Mouse (Mus musculus) G1E (cell line): ENCODE results near the gene Olfr1016. TPM values are rescaled to one million over a fixed set of nuclear protein-coding genes. Genes with fewer than 3 reads are reported as not detected.

ENCODE experiments used
- ATAC-seq: 2 replicates; pipeline ENCODE4 v1.8.0; 2016; ENCODE audit warnings: mild to moderate bottlenecking; ENCODE audit not compliant: insufficient number of reproducible peaks, poor library complexity, low FRiP score, severe bottlenecking; ENCODE audit errors: extremely low read depth
- DNase-seq: peaks from one replicate; pipeline ENCODE4 v3.0.0; 2012; ENCODE audit warnings: low spot score
- H3K27me3 ChIP-seq: 2 replicates; pipeline ENCODE4 v1.6.1; 2012; ENCODE audit warnings: mild to moderate bottlenecking, low read length, inconsistent platforms; ENCODE audit not compliant: insufficient read depth
- H3K36me3 ChIP-seq: replicated peaks from 2 replicates; pipeline ENCODE3; 2012; ENCODE audit warnings: mild to moderate bottlenecking, inconsistent platforms
- H3K4me1 ChIP-seq: 2 replicates; pipeline ENCODE4 v1.6.1; 2012; ENCODE audit warnings: low read depth, low read length, inconsistent platforms, mixed read lengths; ENCODE audit not compliant: insufficient read depth
- H3K4me3 ChIP-seq: 2 replicates; pipeline ENCODE4 v1.5.1; 2012; ENCODE audit warnings: low read depth, mild to moderate bottlenecking, inconsistent platforms, low read length, moderate library complexity, mixed read lengths
- H3K9me3 ChIP-seq: replicated peaks from 2 replicates; pipeline ENCODE4 v1.6.1; 2012; ENCODE audit warnings: inconsistent platforms
- CTCF ChIP-seq: IDR thresholded peaks from 2 replicates; pipeline ENCODE4 v1.5.1; 2012; ENCODE audit warnings: low read depth, low read length, inconsistent platforms, mixed read lengths
- GATA1 ChIP-seq: IDR thresholded peaks from 2 replicates; pipeline ENCODE4 v1.6.1; 2012; ENCODE audit warnings: borderline replicate concordance, low read length, inconsistent platforms, mixed read lengths
- GATA2 ChIP-seq: IDR thresholded peaks from 2 replicates; pipeline ENCODE4 v1.6.1; 2012; ENCODE audit warnings: low read depth, low read length, inconsistent platforms, borderline replicate concordance
- POLR2AphosphoS5 ChIP-seq: IDR thresholded peaks from 2 replicates; pipeline ENCODE4 v1.6.1; 2012; ENCODE audit warnings: low read depth, low read length, inconsistent platforms; ENCODE audit not compliant: insufficient replicate concordance
- TAL1 ChIP-seq: conservative IDR thresholded peaks from 2 replicates; pipeline ENCODE4 v1.6.1; 2012; ENCODE audit warnings: low read depth, low read length, inconsistent platforms, mixed read lengths
- polyA plus RNA-seq: library from polyadenylated mRNA; stranded (reverse); fragments of >175 nt; gene quantifications from 2 replicates; pipeline ENCODE4 v1.2.3, GENCODE M21; 2012
- total RNA-seq, 2 experiments: library from RNA; stranded (forward) in 1 of 2; stranded (reverse) in 1 of 2; fragments of 200-1000 nt in 1 of 2; fragments of >200 nt in 1 of 2; fragmentation: Nextera tagmentation in 1 of 2; gene quantifications; 2 replicates each; pipeline ENCODE4 v1.2.3; 2014 to 2017

The Olfr1016 gene
- total and polyA plus RNA-seq, 3 experiments = 0.11 TPM; not detected in 2

- no peak for DNase-seq
- Histone ChIP-seq H3K4me3 (no peak within 1 kb of the TSS), H3K27me3 (no peaks in the 10 kb centered on the region), H3K9me3 (0 out of 2 replicates have a peak, but pooled peaks cover 2% of the 10 kb centered on the region), H3K4me1 (no peaks in the 10 kb centered on the region), H3K36me3 (no peaks in the 10 kb centered on the region)
- no peak for ATAC-seq
- TF ChIP-seq POLR2AphosphoS5 (no peak), TAL1 (no peak)
Observed at GRCm38 (mm10) chr2:85781717-85782116, 20.6 kb downstream of the Olfr1016 start, which contains the start of gene Olfr1015. Olfr1015 (plus strand) TSS chr2:85782017.

- no peak for TF ChIP-seq CTCF
- no peak for TF ChIP-seq GATA1
- TF ChIP-seq POLR2AphosphoS5 = no peak
- no peak for TF ChIP-seq TAL1
- no peak for TF ChIP-seq GATA2
- no peak for ATAC-seq
Observed at GRCm38 (mm10) chr2:85772413-85772812, 29.9 kb downstream of the Olfr1016 start, which contains the start of gene Olfr1014. Olfr1014 (plus strand) TSS chr2:85772713.

GRCm38 (mm10) chr2:85766798-85767197, 35.5 kb downstream of the Olfr1016 start, which contains the start of gene Olfr1013:
Olfr1013 (plus strand) TSS chr2:85767098.
- no peak for TF ChIP-seq TAL1
- no peak for TF ChIP-seq GATA2
- no peak for TF ChIP-seq GATA1
- TF ChIP-seq CTCF = no peak
- TF ChIP-seq POLR2AphosphoS5 = no peak
- DNase-seq (no peak), ATAC-seq (no peak)
- Histone ChIP-seq H3K9me3 (0 out of 2 replicates have a peak, but pooled peaks cover 2% of the 10 kb centered on the region), H3K4me1 (no peaks in the 10 kb centered on the region), H3K36me3 (no peaks in the 10 kb centered on the region), H3K4me3 (no peak within 1 kb of the TSS), H3K27me3 (no peaks in the 10 kb centered on the region)

More at GRCm38 (mm10) chr2:85772413-85772812, 29.9 kb downstream of the Olfr1016 start, which contains the start of gene Olfr1014:
- no peaks in the 10 kb centered on the region for H3K27me3 ChIP-seq
- no peaks in the 10 kb centered on the region for H3K36me3 ChIP-seq
- no peak for DNase-seq
- H3K4me3 ChIP-seq = no peak within 1 kb of the TSS
- no peaks in the 10 kb centered on the region for H3K4me1 ChIP-seq
- H3K9me3 ChIP-seq = no peaks in the 10 kb centered on the region

GRCm38 (mm10) chr2:85762666-85763065, 39.7 kb downstream of the Olfr1016 start, which contains the start of gene Olfr1012:
Olfr1012 (minus strand) TSS chr2:85762766.
- Histone ChIP-seq H3K4me3 (no peak within 1 kb of the TSS), H3K4me1 (no peaks in the 10 kb centered on the region), H3K27me3 (no peaks in the 10 kb centered on the region), H3K36me3 (no peaks in the 10 kb centered on the region), H3K9me3 (peaks cover 5% of the 10 kb centered on the region; the same call in 1 of the 2 replicates)
- DNase-seq (no peak), ATAC-seq (no peak)
- TF ChIP-seq CTCF (no peak), TAL1 (no peak), GATA2 (no peak), POLR2AphosphoS5 (no peak), GATA1 (no peak)

- no peak for TF ChIP-seq GATA1
- no peak for TF ChIP-seq CTCF
- TF ChIP-seq GATA2 = no peak
- TF ChIP-seq POLR2AphosphoS5 = no peak
- no peak for TF ChIP-seq TAL1
- no peaks in the 10 kb centered on the region for H3K4me1 ChIP-seq
- no peaks in the 10 kb centered on the region for H3K36me3 ChIP-seq
- no peak for ATAC-seq
- DNase-seq = no peak
- H3K27me3 ChIP-seq = no peaks in the 10 kb centered on the region
- H3K4me3 ChIP-seq = no peak overlapping the region
- H3K9me3 ChIP-seq = peaks cover 4% of the 10 kb centered on the region; the same call in 1 of the 2 replicates
Observed at GRCm38 (mm10) chr2:85753822-85754221, 48.5 kb downstream of the Olfr1016 start.

Other genes with a start within 250 kb of the Olfr1016 start
Only the 20 nearest of the 27 such genes appear.
- gene Olfr1002, start 151.8 kb downstream of the Olfr1016 start, total RNA-seq (2014; fragmentation: Nextera tagmentation) = not detected in 2 replicates
- gene Olfr1002, start 151.8 kb downstream of the Olfr1016 start, total RNA-seq (2017) = 0.12 TPM in 1 of 2 replicates, not detected in the other
- gene Olfr1002, start 151.8 kb downstream of the Olfr1016 start, polyA plus RNA-seq = not detected in 2 replicates
- gene Olfr154, start 138.1 kb downstream of the Olfr1016 start, total RNA-seq (2014; fragmentation: Nextera tagmentation) = not detected in 2 replicates
- gene Olfr154, start 138.1 kb downstream of the Olfr1016 start, total RNA-seq (2017) = 0.11 and 0.29 TPM in 2 replicates
- gene Olfr154, start 138.1 kb downstream of the Olfr1016 start, polyA plus RNA-seq = not detected in 2 replicates
- gene Olfr1006, start 123.8 kb downstream of the Olfr1016 start, total RNA-seq (2014; fragmentation: Nextera tagmentation) = not detected in 2 replicates
- not detected in 2 replicates for gene Olfr1006, start 123.8 kb downstream of the Olfr1016 start, total RNA-seq (2017)
- not detected in 2 replicates for gene Olfr1006, start 123.8 kb downstream of the Olfr1016 start, polyA plus RNA-seq
- gene Olfr1008, start 113.1 kb downstream of the Olfr1016 start, total RNA-seq (2014; fragmentation: Nextera tagmentation) = not detected in 2 replicates
- gene Olfr1008, start 113.1 kb downstream of the Olfr1016 start, total RNA-seq (2017) = 0.11 and 0.12 TPM in 2 replicates
- gene Olfr1008, start 113.1 kb downstream of the Olfr1016 start, polyA plus RNA-seq = not detected in 2 replicates
- gene Olfr1009, start 87.1 kb downstream of the Olfr1016 start, total RNA-seq (2014; fragmentation: Nextera tagmentation) = not detected in 2 replicates
- gene Olfr1009, start 87.1 kb downstream of the Olfr1016 start, total RNA-seq (2017) = 0.05 and 0.12 TPM in 2 replicates
- gene Olfr1009, start 87.1 kb downstream of the Olfr1016 start, polyA plus RNA-seq = not detected in 2 replicates
- gene Olfr1012, start 39.8 kb downstream of the Olfr1016 start, total RNA-seq (2014; fragmentation: Nextera tagmentation) = not detected in 2 replicates
- gene Olfr1012, start 39.8 kb downstream of the Olfr1016 start, total RNA-seq (2017) = 0.12 and 0.16 TPM in 2 replicates
- not detected in 2 replicates for gene Olfr1012, start 39.8 kb downstream of the Olfr1016 start, polyA plus RNA-seq
- gene Olfr1013, start 35.4 kb downstream of the Olfr1016 start, total RNA-seq (2014; fragmentation: Nextera tagmentation) = not detected in 2 replicates
- 0.06 TPM in 1 of 2 replicates, not detected in the other for gene Olfr1013, start 35.4 kb downstream of the Olfr1016 start, total RNA-seq (2017)
- not detected in 2 replicates for gene Olfr1013, start 35.4 kb downstream of the Olfr1016 start, polyA plus RNA-seq
- not detected in 2 replicates for gene Olfr1014, start 29.8 kb downstream of the Olfr1016 start, total RNA-seq (2014; fragmentation: Nextera tagmentation)
- 0.27 TPM in 1 of 2 replicates, not detected in the other for gene Olfr1014, start 29.8 kb downstream of the Olfr1016 start, total RNA-seq (2017)
- not detected in 2 replicates for gene Olfr1014, start 29.8 kb downstream of the Olfr1016 start, polyA plus RNA-seq
- not detected in 2 replicates for gene Olfr1015, start 20.5 kb downstream of the Olfr1016 start, total RNA-seq (2014; fragmentation: Nextera tagmentation)
- not detected in 2 replicates for gene Olfr1015, start 20.5 kb downstream of the Olfr1016 start, total RNA-seq (2017)
- gene Olfr1015, start 20.5 kb downstream of the Olfr1016 start, polyA plus RNA-seq = not detected in 2 replicates
- not detected in 2 replicates for gene Olfr1018, start 15.9 kb upstream of the Olfr1016 start, total RNA-seq (2014; fragmentation: Nextera tagmentation)
- gene Olfr1018, start 15.9 kb upstream of the Olfr1016 start, total RNA-seq (2017) = 0.17 TPM in 1 of 2 replicates, not detected in the other
- gene Olfr1018, start 15.9 kb upstream of the Olfr1016 start, polyA plus RNA-seq = not detected in 2 replicates
- gene Olfr1019, start 42.9 kb upstream of the Olfr1016 start, total RNA-seq (2014; fragmentation: Nextera tagmentation) = not detected in 2 replicates
- not detected in 2 replicates for gene Olfr1019, start 42.9 kb upstream of the Olfr1016 start, total RNA-seq (2017)
- gene Olfr1019, start 42.9 kb upstream of the Olfr1016 start, polyA plus RNA-seq = not detected in 2 replicates
- gene Olfr1020, start 44.5 kb upstream of the Olfr1016 start, total RNA-seq (2014; fragmentation: Nextera tagmentation) = not detected in 2 replicates
- gene Olfr1020, start 44.5 kb upstream of the Olfr1016 start, total RNA-seq (2017) = 0.17 TPM in 1 of 2 replicates, not detected in the other
- gene Olfr1020, start 44.5 kb upstream of the Olfr1016 start, polyA plus RNA-seq = not detected in 2 replicates
- not detected in 2 replicates for gene Olfr1022, start 66.0 kb upstream of the Olfr1016 start, total RNA-seq (2014; fragmentation: Nextera tagmentation)
- gene Olfr1022, start 66.0 kb upstream of the Olfr1016 start, total RNA-seq (2017) = 0.17 and 0.33 TPM in 2 replicates
- not detected in 2 replicates for gene Olfr1022, start 66.0 kb upstream of the Olfr1016 start, polyA plus RNA-seq
- not detected in 2 replicates for gene Olfr1023, start 83.1 kb upstream of the Olfr1016 start, total RNA-seq (2014; fragmentation: Nextera tagmentation)
- gene Olfr1023, start 83.1 kb upstream of the Olfr1016 start, total RNA-seq (2017) = 0.05 and 0.06 TPM in 2 replicates
- not detected in 2 replicates for gene Olfr1023, start 83.1 kb upstream of the Olfr1016 start, polyA plus RNA-seq
- not detected in 2 replicates for gene Olfr1024, start 102.5 kb upstream of the Olfr1016 start, total RNA-seq (2014; fragmentation: Nextera tagmentation)
- 0.11 and 0.17 TPM in 2 replicates for gene Olfr1024, start 102.5 kb upstream of the Olfr1016 start, total RNA-seq (2017)
- not detected in 2 replicates for gene Olfr1024, start 102.5 kb upstream of the Olfr1016 start, polyA plus RNA-seq
- not detected in 2 replicates for gene Olfr1025-ps1, start 112.6 kb upstream of the Olfr1016 start, total RNA-seq (2014; fragmentation: Nextera tagmentation)
- gene Olfr1025-ps1, start 112.6 kb upstream of the Olfr1016 start, total RNA-seq (2017) = 0.05 TPM in 1 of 2 replicates, not detected in the other
- not detected in 2 replicates for gene Olfr1025-ps1, start 112.6 kb upstream of the Olfr1016 start, polyA plus RNA-seq
- not detected in 2 replicates for gene Olfr1026, start 119.0 kb upstream of the Olfr1016 start, total RNA-seq (2014; fragmentation: Nextera tagmentation)
- gene Olfr1026, start 119.0 kb upstream of the Olfr1016 start, total RNA-seq (2017) = 0.16 TPM in 1 of 2 replicates, not detected in the other
- gene Olfr1026, start 119.0 kb upstream of the Olfr1016 start, polyA plus RNA-seq = not detected in 2 replicates
- not detected in 2 replicates for gene Olfr1028, start 147.9 kb upstream of the Olfr1016 start, total RNA-seq (2014; fragmentation: Nextera tagmentation)
- gene Olfr1028, start 147.9 kb upstream of the Olfr1016 start, total RNA-seq (2017) = 0.06 and 0.11 TPM in 2 replicates
- gene Olfr1028, start 147.9 kb upstream of the Olfr1016 start, polyA plus RNA-seq = not detected in 2 replicates
- gene Olfr1029, start 171.4 kb upstream of the Olfr1016 start, total RNA-seq (2014; fragmentation: Nextera tagmentation) = not detected in 2 replicates
- gene Olfr1029, start 171.4 kb upstream of the Olfr1016 start, total RNA-seq (2017) = 0.12 and 0.16 TPM in 2 replicates
- gene Olfr1029, start 171.4 kb upstream of the Olfr1016 start, polyA plus RNA-seq = not detected in 2 replicates
- not detected in 2 replicates for gene Olfr1030, start 176.7 kb upstream of the Olfr1016 start, total RNA-seq (2014; fragmentation: Nextera tagmentation)
- gene Olfr1030, start 176.7 kb upstream of the Olfr1016 start, total RNA-seq (2017) = under 0.01 and 0.06 TPM in 2 replicates
- not detected in 2 replicates for gene Olfr1030, start 176.7 kb upstream of the Olfr1016 start, polyA plus RNA-seq